Mouse (Mus musculus) midbrain, embryonic 12.5 days (tissue): Measurements from ENCODE around the gene Timp1. TPM values are rescaled to one million over a fixed set of nuclear protein-coding genes. Genes with fewer than 3 reads are reported as not detected.

Source experiments
- ATAC-seq: fragments of 200-750 bp; cut with Nextera tagmentation; 2 replicates; pipeline ENCODE4 v1.8.0; 2017; ENCODE audit warnings: low read depth, moderate TSS enrichment, moderate library complexity; ENCODE audit not compliant: low FRiP score
- H3K27ac ChIP-seq: fragments of 300-500 bp; sonication (generic); replicated peaks from 2 replicates; pipeline ENCODE4 v1.5.1; 2016; ENCODE audit warnings: mild to moderate bottlenecking
- H3K27me3 ChIP-seq: fragments of 300-500 bp; sonication (generic); 2 replicates; pipeline ENCODE4 v1.6.1; 2016; ENCODE audit warnings: mild to moderate bottlenecking
- H3K36me3 ChIP-seq: fragments of 300-500 bp; sonication (generic); 2 replicates; pipeline ENCODE4 v1.6.1; 2016
- H3K4me1 ChIP-seq: fragments of 300-500 bp; sonication (generic); 2 replicates; pipeline ENCODE4 v1.6.1; 2016
- H3K4me2 ChIP-seq: fragments of 300-500 bp; sonication (generic); replicated peaks from 2 replicates; pipeline ENCODE4 v1.6.1; 2016; ENCODE audit warnings: mild to moderate bottlenecking, moderate library complexity
- H3K4me3 ChIP-seq: fragments of 300-500 bp; sonication (generic); 2 replicates; pipeline ENCODE4 v1.5.1; 2016; ENCODE audit warnings: mild to moderate bottlenecking
- H3K9ac ChIP-seq: fragments of 300-500 bp; sonication (generic); replicated peaks from 2 replicates; pipeline ENCODE4 v1.6.1; 2016; ENCODE audit warnings: mild to moderate bottlenecking, moderate library complexity
- H3K9me3 ChIP-seq: fragments of 300-500 bp; sonication (generic); 2 replicates; pipeline ENCODE4 v1.6.1; 2016; ENCODE audit warnings: mild to moderate bottlenecking
- WGBS: fragments of 180-500 bp; shearing (Covaris S2); methylation state at CpG from one replicate; pipeline ENCODE4 v1.1.7; 2016; 5-methylcytosine and 5-hydroxymethylcytosine counted together
- polyA plus RNA-seq: library from polyadenylated mRNA; unstranded; fragments of >200 nt; fragmentation: Nextera tagmentation; extraction: Ambion mirVana; gene quantifications from 2 replicates; pipeline ENCODE4 v1.2.1, GENCODE M21; 2016

Timp1 gene
- 6.9 and 7.9 TPM in 2 replicates for polyA plus RNA-seq

GRCm38 (mm10) chrX:20869962-20870513, at the start of gene Timp1:
TSS of gene Timp1 (plus strand) at chrX:20870166.
- Histone ChIP-seq H3K9ac (no peak within 1 kb of the TSS), H3K27me3 (no peaks in the 10 kb centered on the region), H3K4me1 (no peaks in the 10 kb centered on the region), H3K36me3 (no peaks in the 10 kb centered on the region), H3K9me3 (no peaks in the 10 kb centered on the region), H3K27ac (no peak within 1 kb of the TSS), H3K4me2 (peak within 1 kb of the TSS; percentile 35), H3K4me3 (0 out of 2 replicates have a peak within 1 kb of the TSS, but pooled peaks have one; percentile 4)
- 0 out of 2 replicates have a peak, but pooled peaks have one; percentile 48 for ATAC-seq
- WGBS, result 25% methylated on average over 17 of the region's 18 CpGs

GRCm38 (mm10) chrX:20828934-20829333, 41.0 kb upstream of the Timp1 start:
- Histone ChIP-seq H3K4me2 (no peak overlapping the region), H3K9ac (no peak overlapping the region), H3K4me3 (no peak overlapping the region), H3K36me3 (no peaks in the 10 kb centered on the region), H3K9me3 (no peaks in the 10 kb centered on the region), H3K27me3 (no peaks in the 10 kb centered on the region), H3K4me1 (no peaks in the 10 kb centered on the region), H3K27ac (no peak overlapping the region)
- 44% methylated on average over 5 of the region's 5 CpGs for WGBS
- no peak; the same call in 1 of the 2 replicates for ATAC-seq

DNA sequence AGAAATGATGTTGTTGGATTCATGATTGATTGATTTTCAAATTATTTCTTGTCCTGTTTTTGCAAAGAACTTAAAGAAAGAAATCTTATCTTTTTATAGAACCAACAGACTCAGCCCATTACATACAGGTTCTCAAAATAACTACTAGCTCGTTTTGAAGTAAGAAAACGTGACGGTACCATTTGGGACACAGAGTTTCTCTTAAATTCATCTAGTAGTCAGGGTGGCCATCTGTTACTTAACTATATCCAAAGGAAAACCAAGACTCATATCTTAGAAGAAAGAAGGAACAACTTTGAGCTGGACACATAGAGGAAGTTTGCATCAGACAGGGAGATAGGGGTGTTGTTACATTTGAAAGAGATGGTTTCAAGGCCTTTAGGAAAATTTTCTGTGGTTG, 22.7 kb upstream of the Timp1 start:
- H3K27me3 ChIP-seq, result no peaks in the 10 kb centered on the region
- H3K27ac ChIP-seq, result no peak overlapping the region
- H3K9ac ChIP-seq, result no peak overlapping the region
- H3K4me2 ChIP-seq, result no peak overlapping the region
- WGBS, result 95% methylated on average over 3 of the region's 3 CpGs
- H3K9me3 ChIP-seq, result no peaks in the 10 kb centered on the region
- no peak overlapping the region for H3K4me3 ChIP-seq
- peaks cover 11% of the 10 kb centered on the region; the same call in 1 of the 2 replicates for H3K4me1 ChIP-seq
- peaks cover 16% of the 10 kb centered on the region for H3K36me3 ChIP-seq
- no peak for ATAC-seq

- ATAC-seq, result peak; percentile 14; the same call in 1 of the 2 replicates
- 17% methylated on average over 2 of the region's 2 CpGs for WGBS
- Histone ChIP-seq H3K4me1 (peaks cover 11% of the 10 kb centered on the region; the same call in 1 of the 2 replicates), H3K9me3 (no peaks in the 10 kb centered on the region), H3K9ac (no peak overlapping the region), H3K36me3 (peaks cover 16% of the 10 kb centered on the region), H3K27ac (peak overlapping the region; percentile 58), H3K4me3 (peak overlapping the region; percentile 9; the same call in 1 of the 2 replicates), H3K27me3 (no peaks in the 10 kb centered on the region), H3K4me2 (peak overlapping the region; percentile 55)
Observed at GRCm38 (mm10) chrX:20847816-20848215, 22.1 kb upstream of the Timp1 start.

- peak; percentile 99 for ATAC-seq
- WGBS, result 24% methylated on average over 42 of the region's 42 CpGs
- Histone ChIP-seq H3K4me1 (peaks cover 11% of the 10 kb centered on the region; the same call in 1 of the 2 replicates), H3K9me3 (no peaks in the 10 kb centered on the region), H3K9ac (peak overlapping the region; percentile 64), H3K36me3 (peaks cover 21% of the 10 kb centered on the region), H3K4me3 (peak overlapping the region; percentile 66), H3K27me3 (no peaks in the 10 kb centered on the region), H3K4me2 (peak overlapping the region; percentile 55), H3K27ac (peak overlapping the region; percentile 61)
Observed at GRCm38 (mm10) chrX:20848256-20848984, 21.5 kb upstream of the Timp1 start.

DNA sequence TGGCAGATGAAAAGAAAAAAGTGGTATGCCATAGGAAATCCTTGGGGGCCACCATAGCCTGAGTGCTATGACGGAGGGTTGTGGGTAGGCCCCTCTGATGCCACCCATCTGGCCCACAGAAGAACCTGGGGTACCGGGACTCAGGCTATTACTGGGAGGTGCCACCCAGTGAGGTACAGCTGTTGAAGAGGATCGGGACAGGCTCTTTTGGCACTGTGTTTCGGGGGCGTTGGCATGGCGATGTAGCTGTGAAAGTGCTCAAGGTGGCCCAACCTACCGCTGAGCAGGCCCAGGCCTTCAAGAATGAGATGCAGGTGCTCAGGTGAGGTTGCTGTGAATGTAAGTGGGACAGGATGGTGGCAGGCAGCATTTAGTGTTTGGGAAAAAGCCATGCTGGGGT, 16.2 kb upstream of the Timp1 start:
- Histone ChIP-seq H3K27ac (no peak overlapping the region), H3K4me2 (no peak overlapping the region), H3K9ac (no peak overlapping the region), H3K4me3 (no peak overlapping the region), H3K27me3 (no peaks in the 10 kb centered on the region), H3K9me3 (no peaks in the 10 kb centered on the region), H3K4me1 (peaks cover 11% of the 10 kb centered on the region; the same call in 1 of the 2 replicates), H3K36me3 (peaks cover 32% of the 10 kb centered on the region)
- no peak for ATAC-seq
- 91% methylated on average over 7 of the region's 7 CpGs for WGBS

- H3K27ac ChIP-seq, result no peak overlapping the region
- no peak overlapping the region for H3K9ac ChIP-seq
- H3K4me1 ChIP-seq, result no peaks in the 10 kb centered on the region
- 58% methylated on average over 5 of the region's 5 CpGs for WGBS
- no peak for ATAC-seq
- H3K4me3 ChIP-seq, result no peak overlapping the region
- no peaks in the 10 kb centered on the region for H3K9me3 ChIP-seq
- H3K4me2 ChIP-seq, result no peak overlapping the region
- peaks cover 3% of the 10 kb centered on the region; the same call in 1 of the 2 replicates for H3K36me3 ChIP-seq
- no peaks in the 10 kb centered on the region for H3K27me3 ChIP-seq
Observed at GRCm38 (mm10) chrX:20861453-20862104, 8.4 kb upstream of the Timp1 start.

- Histone ChIP-seq H3K9me3 (no peaks in the 10 kb centered on the region), H3K4me3 (no peak overlapping the region), H3K27me3 (no peaks in the 10 kb centered on the region), H3K4me1 (no peaks in the 10 kb centered on the region), H3K4me2 (no peak overlapping the region), H3K36me3 (peaks cover 3% of the 10 kb centered on the region; the same call in 1 of the 2 replicates), H3K9ac (no peak overlapping the region), H3K27ac (no peak overlapping the region)
- 53% methylated on average over 29 of the region's 29 CpGs for WGBS
- 0 out of 2 replicates have a peak, but pooled peaks have one; percentile 35 for ATAC-seq
Observed at GRCm38 (mm10) chrX:20862105-20863065, 7.6 kb upstream of the Timp1 start.

DNA sequence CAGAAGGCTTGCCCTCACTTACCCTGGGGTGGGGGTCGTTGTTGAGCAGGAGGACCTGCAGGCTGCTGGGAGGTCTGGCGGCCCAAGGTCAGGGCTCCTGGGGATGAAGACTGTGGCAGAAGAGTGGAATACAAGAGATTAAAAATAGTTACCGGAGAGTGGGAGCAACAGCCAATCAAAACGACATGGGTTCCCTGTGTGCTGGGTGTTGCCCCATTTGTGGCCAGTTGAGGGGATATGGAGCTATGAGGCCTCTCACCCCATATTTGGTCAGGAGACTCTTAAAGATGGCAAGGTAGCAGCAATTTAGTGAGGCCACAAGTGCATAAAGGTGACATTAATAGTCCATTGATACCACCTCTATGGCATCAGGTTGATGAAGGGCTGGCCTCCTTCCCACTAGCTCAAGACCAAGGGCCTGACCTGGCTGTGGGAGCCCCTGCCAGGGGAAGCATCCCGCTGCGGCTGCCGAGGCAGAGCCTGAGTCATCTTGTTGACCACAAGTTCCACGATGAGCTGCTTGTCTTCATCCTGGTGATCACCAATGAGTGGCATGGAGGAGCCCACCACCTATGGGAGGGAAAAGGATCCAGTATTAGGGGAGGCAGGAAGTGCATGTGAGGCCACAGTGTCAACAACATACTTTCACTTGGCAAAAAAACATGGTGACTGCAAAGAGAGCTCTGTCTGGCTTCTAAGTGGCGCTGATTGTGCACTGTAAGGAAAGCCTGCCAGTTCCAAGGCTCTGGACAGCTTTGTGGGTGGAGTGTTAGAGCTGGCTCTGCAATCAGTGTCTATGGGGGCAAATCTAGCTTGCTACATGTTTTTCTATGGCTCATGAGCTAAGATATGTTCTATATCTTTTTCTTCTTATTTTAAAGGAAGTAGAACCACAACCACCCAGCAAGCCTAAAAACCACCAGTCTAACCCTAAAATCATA, 6.5 kb upstream of the Timp1 start:
- no peak overlapping the region for H3K4me3 ChIP-seq
- no peak for ATAC-seq
- H3K36me3 ChIP-seq, result no peaks in the 10 kb centered on the region
- H3K4me1 ChIP-seq, result no peaks in the 10 kb centered on the region
- H3K9me3 ChIP-seq, result no peaks in the 10 kb centered on the region
- H3K27ac ChIP-seq, result no peak overlapping the region
- H3K9ac ChIP-seq, result no peak overlapping the region
- WGBS, result 84% methylated on average over 9 of the region's 9 CpGs
- H3K4me2 ChIP-seq, result no peak overlapping the region
- H3K27me3 ChIP-seq, result no peaks in the 10 kb centered on the region

DNA sequence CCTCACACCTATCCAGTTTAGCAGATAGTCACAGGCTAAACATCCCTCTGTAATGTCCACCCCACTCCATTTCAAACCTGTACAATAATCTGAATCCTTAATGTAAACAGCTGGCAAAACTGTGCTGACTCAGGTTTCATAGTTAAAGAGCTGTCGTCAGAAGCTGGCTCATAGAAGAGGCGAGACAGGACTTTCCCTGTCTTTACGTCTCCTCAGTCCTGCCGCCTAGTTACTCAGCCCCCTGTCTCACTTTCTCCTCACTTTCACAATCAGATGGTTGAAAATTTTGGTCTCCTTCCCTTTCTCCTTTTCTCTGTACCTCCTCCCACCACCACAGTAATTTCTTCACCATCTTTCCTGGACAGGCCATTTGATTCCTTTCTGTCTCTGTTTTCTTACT, 1.9 kb upstream of the Timp1 start:
- H3K4me3 ChIP-seq, result no peak overlapping the region
- 75% methylated on average over 4 of the region's 4 CpGs for WGBS
- no peaks in the 10 kb centered on the region for H3K27me3 ChIP-seq
- ATAC-seq, result no peak
- H3K4me1 ChIP-seq, result no peaks in the 10 kb centered on the region
- no peak overlapping the region for H3K9ac ChIP-seq
- H3K27ac ChIP-seq, result no peak overlapping the region
- no peak overlapping the region for H3K4me2 ChIP-seq
- no peaks in the 10 kb centered on the region for H3K9me3 ChIP-seq
- H3K36me3 ChIP-seq, result no peaks in the 10 kb centered on the region
